Mouse (Mus musculus) stomach, postnatal 0 days (tissue): Measurements from ENCODE around the gene Fut7. TPM values are rescaled to one million over a fixed set of nuclear protein-coding genes. Genes with fewer than 3 reads are reported as not detected.

Experiments
- ATAC-seq: fragments of 200-750 bp; cut with Nextera tagmentation; 2 replicates; pipeline ENCODE4 v1.8.0; 2017; ENCODE audit not compliant: low FRiP score, low TSS enrichment
- DNase-seq: peaks from one replicate; pipeline ENCODE4 v3.0.0-alpha.2; 2016; ENCODE audit warnings: low spot score
- H3K27ac ChIP-seq: fragments of 300-500 bp; sonication (generic); replicated peaks from 2 replicates; pipeline ENCODE4 v1.5.1; 2014; ENCODE audit warnings: mild to moderate bottlenecking, control low read depth
- H3K27me3 ChIP-seq: fragments of 300-500 bp; sonication (generic); 2 replicates; pipeline ENCODE4 v1.6.1; 2014; ENCODE audit warnings: low read length; ENCODE audit not compliant: control insufficient read depth, insufficient read depth
- H3K36me3 ChIP-seq: fragments of 300-500 bp; sonication (generic); 2 replicates; pipeline ENCODE4 v1.6.1; 2014; ENCODE audit warnings: low read length, mixed read lengths; ENCODE audit not compliant: control insufficient read depth, insufficient read depth
- H3K4me1 ChIP-seq: fragments of 300-500 bp; sonication (generic); replicated peaks from 2 replicates; pipeline ENCODE4 v1.6.1; 2014; ENCODE audit warnings: antibody characterized with exemption; ENCODE audit not compliant: control insufficient read depth, insufficient read depth
- H3K4me2 ChIP-seq: fragments of 300-500 bp; sonication (generic); replicated peaks from 2 replicates; pipeline ENCODE4 v1.6.1; 2014; ENCODE audit warnings: low read depth, mild to moderate bottlenecking, control low read depth, moderate library complexity
- H3K4me3 ChIP-seq: fragments of 300-500 bp; sonication (generic); 2 replicates; pipeline ENCODE4 v1.5.1; 2014; ENCODE audit warnings: low read depth, low read length, control low read depth
- H3K9ac ChIP-seq: fragments of 300-500 bp; sonication (generic); 2 replicates; pipeline ENCODE4 v1.6.1; 2014; ENCODE audit warnings: mild to moderate bottlenecking, low read length, control low read depth, mixed read lengths
- H3K9me3 ChIP-seq: fragments of 300-500 bp; sonication (generic); 2 replicates; pipeline ENCODE4 v1.6.1; 2016; ENCODE audit warnings: low read length; ENCODE audit not compliant: control insufficient read depth
- CTCF ChIP-seq: IDR thresholded peaks from 2 replicates; pipeline ENCODE4 v1.5.1; 2016; ENCODE audit warnings: antibody characterized with exemption, low read depth, mild to moderate bottlenecking, moderate library complexity
- EP300 ChIP-seq: optimal IDR thresholded peaks from 2 replicates; pipeline ENCODE3; 2016; ENCODE audit warnings: antibody characterized with exemption
- whole genome bisulfite sequencing: fragments of 180-500 bp; shearing (Covaris S2); extraction: QIAGEN DNeasy Blood & Tissue Kit; methylation state at CpG from one replicate; pipeline ENCODE4 v1.1.7; 2014; 5-methylcytosine and 5-hydroxymethylcytosine counted together
- polyA plus RNA-seq: library from polyadenylated mRNA; unstranded; fragments of >200 nt; fragmentation: Nextera tagmentation; extraction: Ambion mirVana; gene quantifications from 2 replicates; pipeline ENCODE4 v1.2.1, GENCODE M21; 2015

Fut7 gene
- 0.12 TPM in 1 of 2 replicates, not detected in the other for polyA plus RNA-seq

GRCm38 (mm10) chr2:25422587-25423410 is at the start of gene Fut7:
TSS of gene Fut7 (plus strand) at chr2:25423267.
- Histone ChIP-seq H3K4me3 (no peak within 1 kb of the TSS), H3K9ac (no peak within 1 kb of the TSS), H3K27me3 (no peaks in the 10 kb centered on the region), H3K9me3 (no peaks in the 10 kb centered on the region), H3K36me3 (no peaks in the 10 kb centered on the region), H3K4me2 (no peak within 1 kb of the TSS), H3K27ac (no peak within 1 kb of the TSS), H3K4me1 (no peaks in the 10 kb centered on the region)
- no peak for TF ChIP-seq CTCF
- no peak for TF ChIP-seq EP300
- 52% methylated on average over 17 of the region's 17 CpGs for WGBS
- DNase-seq (no peak), ATAC-seq (no peak)

- Histone ChIP-seq H3K27ac (no peak overlapping the region), H3K4me1 (peaks cover 11% of the 10 kb centered on the region), H3K27me3 (no peaks in the 10 kb centered on the region), H3K4me3 (peak overlapping the region; percentile 66), H3K4me2 (peak overlapping the region; percentile 99), H3K9ac (peak overlapping the region; percentile 45; the same call in 1 of the 2 replicates), H3K36me3 (no peaks in the 10 kb centered on the region), H3K9me3 (no peaks in the 10 kb centered on the region)
- TF ChIP-seq CTCF = no peak
- no peak for TF ChIP-seq EP300
- 46% methylated on average over 2 of the region's 2 CpGs for WGBS
- no peak for DNase-seq
- no peak for ATAC-seq
These were observed 49.6 kb upstream of the Fut7 start for GRCm38 (mm10) chr2:25373431-25373830.

GRCm38 (mm10) chr2:25376589-25376988 is 46.5 kb upstream of the Fut7 start:
- Histone ChIP-seq H3K27ac (no peak overlapping the region), H3K4me3 (no peak overlapping the region), H3K27me3 (no peaks in the 10 kb centered on the region), H3K9me3 (no peaks in the 10 kb centered on the region), H3K4me1 (peaks cover 11% of the 10 kb centered on the region), H3K4me2 (no peak overlapping the region), H3K9ac (no peak overlapping the region), H3K36me3 (no peaks in the 10 kb centered on the region)
- ATAC-seq = no peak
- 51% methylated on average over 4 of the region's 4 CpGs for WGBS
- peak; percentile 52 for DNase-seq
- TF ChIP-seq CTCF (peak; percentile 88), EP300 (no peak)

GRCm38 (mm10) chr2:25384492-25384891 is 38.6 kb upstream of the Fut7 start:
- WGBS = 51% methylated on average over 5 of the region's 5 CpGs
- DNase-seq = no peak
- Histone ChIP-seq H3K4me3 (no peak overlapping the region), H3K4me2 (no peak overlapping the region), H3K27me3 (no peaks in the 10 kb centered on the region), H3K4me1 (no peaks in the 10 kb centered on the region), H3K9ac (no peak overlapping the region), H3K36me3 (no peaks in the 10 kb centered on the region), H3K27ac (no peak overlapping the region), H3K9me3 (no peaks in the 10 kb centered on the region)
- no peak for TF ChIP-seq EP300
- no peak for TF ChIP-seq CTCF
- ATAC-seq = peak; percentile 82

GRCm38 (mm10) chr2:25391266-25391665 is 31.8 kb upstream of the Fut7 start:
- Histone ChIP-seq H3K27ac (no peak overlapping the region), H3K4me1 (peaks cover 8% of the 10 kb centered on the region), H3K4me3 (no peak overlapping the region), H3K36me3 (no peaks in the 10 kb centered on the region), H3K4me2 (no peak overlapping the region), H3K9ac (no peak overlapping the region), H3K27me3 (no peaks in the 10 kb centered on the region), H3K9me3 (no peaks in the 10 kb centered on the region)
- TF ChIP-seq EP300 (no peak), CTCF (no peak)
- 65% methylated on average over 5 of the region's 5 CpGs for WGBS
- DNase-seq (no peak), ATAC-seq (no peak)
